Mouse (Mus musculus) retina, postnatal 7 days (tissue): ENCODE measurements around the gene Slc4a1.

Source experiments
- DNase-seq: peaks from one replicate; pipeline ENCODE4 v3.0.0-alpha.2; 2012; ENCODE audit warnings: low read depth, low spot score

Slc4a1 gene

GRCm38 (mm10) chr11:102375196-102376173 is 9.5 kb upstream of the Slc4a1 start:
- DNase-seq = no peak

DNA sequence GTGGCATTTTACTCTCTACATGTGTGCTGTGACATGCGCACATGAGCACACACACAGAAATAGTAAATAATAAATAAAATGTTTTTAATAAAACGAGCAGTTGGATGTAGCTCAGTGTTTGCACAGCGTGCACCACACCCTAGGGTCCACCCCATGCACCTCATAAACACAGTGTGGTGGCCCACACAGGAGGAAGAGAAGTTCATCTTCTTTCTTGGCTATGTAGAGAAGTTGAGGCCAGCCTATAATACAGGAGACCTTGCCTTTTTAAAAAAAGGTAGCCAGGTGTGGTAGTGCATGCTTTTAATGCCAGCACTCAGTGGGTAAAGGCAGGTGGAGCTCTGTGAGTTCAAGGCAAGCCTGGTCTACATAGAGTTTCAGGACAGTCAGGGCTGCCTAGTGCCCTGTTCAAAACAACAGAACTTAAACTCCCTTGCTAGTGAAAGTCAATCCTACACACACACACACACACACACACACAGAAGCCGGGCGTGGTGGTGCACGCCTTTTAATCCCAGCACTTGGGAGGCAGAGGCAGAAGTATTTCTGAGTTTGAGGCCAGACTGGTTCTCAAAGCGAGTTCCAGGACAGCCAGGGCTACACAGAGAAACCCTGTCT is 8.2 kb upstream of the Slc4a1 start:
- no peak for DNase-seq

DNA sequence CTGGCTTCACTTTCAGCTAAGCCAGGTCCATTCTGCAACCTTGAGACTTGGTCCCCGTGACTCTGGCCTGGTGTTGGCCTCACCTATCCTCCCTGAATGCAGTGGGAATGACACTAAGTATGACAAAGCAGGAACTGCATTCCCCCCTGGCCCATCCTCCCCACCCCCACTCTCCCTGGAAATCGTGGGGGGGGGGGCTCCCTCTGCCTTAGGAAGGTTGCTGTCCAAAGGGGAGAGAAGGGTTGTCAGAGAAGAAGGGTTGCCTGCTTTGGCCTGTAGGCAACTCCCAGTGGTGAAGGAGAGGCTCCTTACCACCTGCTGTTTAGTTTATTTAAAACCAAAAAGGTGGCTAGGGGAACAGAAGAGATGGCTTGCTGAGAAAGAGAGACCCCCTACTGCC is 7.6 kb upstream of the Slc4a1 start:
- DNase-seq = no peak

DNA sequence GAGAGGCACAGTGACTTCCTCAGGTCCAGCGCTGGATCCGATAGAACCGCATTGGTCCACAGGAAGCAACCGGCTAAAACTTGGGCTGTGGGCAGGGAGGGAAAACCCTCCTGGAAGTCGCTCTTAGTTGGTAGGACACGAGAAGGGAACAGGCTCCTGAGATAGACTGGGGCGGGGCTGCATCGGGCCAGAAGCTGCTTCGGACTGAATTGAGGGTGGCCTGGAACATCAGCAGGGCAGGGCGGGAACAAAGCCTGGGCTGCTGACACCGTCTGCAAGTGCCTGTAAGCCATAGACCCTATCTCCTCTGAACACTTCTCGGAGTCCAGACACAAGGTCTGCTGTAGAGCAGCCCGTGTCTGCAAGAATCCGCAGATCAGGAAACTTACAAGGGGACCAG is 6.9 kb upstream of the Slc4a1 start:
- no peak for DNase-seq

GRCm38 (mm10) chr11:102371926-102372685 is 6.1 kb upstream of the Slc4a1 start:
- no peak for DNase-seq

DNA sequence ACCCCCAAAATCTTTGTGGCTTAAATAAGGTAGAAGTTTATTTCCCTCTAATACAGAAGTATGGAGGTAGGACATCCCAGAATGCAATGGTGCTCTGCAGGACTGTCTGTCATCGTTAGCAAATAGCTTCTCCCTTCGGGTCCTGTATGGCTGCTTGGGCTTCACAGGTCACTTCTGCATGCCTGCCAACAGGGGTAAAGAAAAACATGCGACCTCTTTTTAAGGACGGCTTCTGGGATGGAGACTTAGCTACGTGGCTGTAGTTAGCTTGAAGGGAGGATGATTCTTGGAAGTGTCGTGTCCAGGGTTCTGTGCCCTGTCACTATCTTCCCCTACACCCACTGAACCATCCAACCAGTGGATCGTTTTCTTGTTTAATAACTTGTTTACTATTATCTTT is 4.3 kb upstream of the Slc4a1 start:
- no peak for DNase-seq

DNA sequence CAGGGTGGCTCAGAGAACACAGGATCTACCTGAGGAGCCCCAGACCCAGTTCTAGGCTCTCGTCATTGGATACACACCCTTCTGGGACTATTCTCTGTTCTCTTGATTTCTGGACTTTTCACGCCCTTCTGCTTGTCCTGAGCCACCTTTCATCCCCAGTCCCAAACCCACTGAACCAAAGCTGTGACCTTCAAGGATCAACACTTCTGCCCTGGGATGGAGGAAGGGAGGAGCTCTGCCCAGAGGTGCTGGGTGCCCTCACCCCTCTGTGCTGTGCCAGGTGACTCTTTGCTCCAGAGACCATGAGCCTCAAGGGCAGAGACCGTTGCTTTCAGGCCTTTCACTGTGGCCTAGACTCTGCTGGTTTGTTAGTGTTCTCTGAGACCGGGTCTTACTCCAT is 3.3 kb upstream of the Slc4a1 start:
- DNase-seq = no peak

- DNase-seq = no peak
Observed at GRCm38 (mm10) chr11:102368347-102368746, 2.3 kb upstream of the Slc4a1 start.

DNA sequence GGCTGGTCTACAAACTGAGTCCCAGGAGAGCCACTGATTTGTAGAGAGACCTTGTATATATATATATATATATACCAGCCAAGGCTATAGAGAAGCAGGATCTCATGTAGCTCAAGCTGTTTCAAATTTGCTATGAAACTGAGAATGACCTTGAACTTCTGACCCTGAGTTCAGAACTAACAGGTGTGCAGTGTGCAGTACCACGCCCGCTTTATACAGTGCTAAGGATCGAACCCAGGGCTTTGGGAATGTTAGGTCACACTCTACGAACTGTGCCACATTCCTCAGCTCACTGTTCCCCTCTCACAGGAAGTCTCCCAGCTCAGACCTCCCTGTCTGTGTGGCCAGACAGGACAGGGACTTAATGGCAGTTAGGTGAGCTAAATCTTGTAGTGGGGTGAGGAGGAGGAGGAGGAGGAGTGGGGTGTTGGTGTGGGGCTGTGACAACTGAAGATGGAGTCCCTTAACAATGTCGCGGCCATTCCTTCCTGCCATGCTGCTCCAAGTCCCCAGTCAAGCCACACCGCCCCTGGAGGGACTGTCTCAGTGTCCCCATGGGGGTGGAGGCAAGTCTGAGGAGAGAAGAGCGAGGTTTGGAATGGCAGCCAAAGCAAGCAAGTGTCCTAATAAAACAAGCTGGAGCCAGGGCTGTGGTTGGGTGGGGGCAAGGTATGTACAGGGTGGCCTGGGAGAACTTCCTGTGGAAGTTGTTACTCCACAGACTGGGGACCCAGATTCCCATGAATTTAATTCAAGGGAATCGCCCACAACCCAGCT is 1.7 kb upstream of the Slc4a1 start:
- DNase-seq = no peak

DNA sequence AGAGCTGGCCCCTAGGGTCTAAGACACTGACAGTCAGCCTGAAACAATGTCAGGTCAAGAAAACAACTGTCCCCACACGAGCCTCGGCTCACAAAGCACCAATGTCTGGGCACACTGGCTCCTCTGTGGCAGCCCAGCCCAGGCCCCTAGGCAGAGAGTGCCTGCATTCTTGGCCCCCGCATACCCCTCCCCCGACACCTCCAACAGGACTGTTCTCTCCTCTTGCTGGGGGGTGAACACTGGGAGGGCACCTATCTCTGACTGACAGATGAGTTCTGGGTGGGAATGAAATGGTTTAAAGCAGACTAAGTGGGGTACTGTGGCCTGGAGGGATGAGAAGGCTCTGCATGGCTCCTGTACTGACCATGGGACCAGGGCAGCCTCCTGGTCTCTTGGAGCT is 304 bp downstream of the Slc4a1 start:
- DNase-seq = no peak

- no peak for DNase-seq
Observed at GRCm38 (mm10) chr11:102364570-102365371, 1.2 kb downstream of the Slc4a1 start.

GRCm38 (mm10) chr11:102363623-102364022 is 2.4 kb downstream of the Slc4a1 start:
- no peak for DNase-seq

DNA sequence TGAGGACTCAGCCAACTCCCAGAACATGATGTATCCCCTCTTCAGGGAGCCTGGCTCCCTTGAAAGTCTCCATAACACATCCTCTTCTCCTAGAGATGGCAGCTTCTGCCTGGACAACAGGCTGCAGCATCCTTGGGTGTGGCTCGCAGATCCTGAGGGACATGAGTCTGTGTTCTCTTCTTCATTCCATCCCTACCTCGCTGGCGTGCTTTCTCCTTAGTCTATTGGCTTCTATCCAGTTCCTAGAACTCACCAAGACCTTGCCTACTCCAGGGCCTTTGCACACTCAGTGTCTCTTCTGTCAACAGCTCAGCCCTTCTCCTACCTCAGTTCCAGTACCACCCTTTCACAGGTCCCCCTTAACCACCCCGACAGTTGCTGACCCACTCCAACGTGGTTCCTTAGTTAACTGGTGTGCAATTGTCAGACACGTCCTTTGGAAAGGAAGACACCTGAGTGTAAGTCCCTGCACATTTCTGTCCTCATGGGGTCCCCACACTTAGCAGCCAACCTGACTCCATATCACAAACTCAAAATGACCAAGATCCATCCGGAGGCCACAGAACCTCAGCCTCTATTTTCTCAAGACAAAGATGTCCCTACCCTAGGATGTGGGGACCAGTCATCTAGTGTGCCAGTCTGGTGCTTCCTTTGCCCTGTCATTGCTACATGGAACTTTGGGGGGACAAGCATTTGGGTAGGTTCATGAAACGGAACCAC is 4.1 kb downstream of the Slc4a1 start:
- DNase-seq = no peak

GRCm38 (mm10) chr11:102358365-102358764 is 7.6 kb downstream of the Slc4a1 start:
- DNase-seq = no peak

DNA sequence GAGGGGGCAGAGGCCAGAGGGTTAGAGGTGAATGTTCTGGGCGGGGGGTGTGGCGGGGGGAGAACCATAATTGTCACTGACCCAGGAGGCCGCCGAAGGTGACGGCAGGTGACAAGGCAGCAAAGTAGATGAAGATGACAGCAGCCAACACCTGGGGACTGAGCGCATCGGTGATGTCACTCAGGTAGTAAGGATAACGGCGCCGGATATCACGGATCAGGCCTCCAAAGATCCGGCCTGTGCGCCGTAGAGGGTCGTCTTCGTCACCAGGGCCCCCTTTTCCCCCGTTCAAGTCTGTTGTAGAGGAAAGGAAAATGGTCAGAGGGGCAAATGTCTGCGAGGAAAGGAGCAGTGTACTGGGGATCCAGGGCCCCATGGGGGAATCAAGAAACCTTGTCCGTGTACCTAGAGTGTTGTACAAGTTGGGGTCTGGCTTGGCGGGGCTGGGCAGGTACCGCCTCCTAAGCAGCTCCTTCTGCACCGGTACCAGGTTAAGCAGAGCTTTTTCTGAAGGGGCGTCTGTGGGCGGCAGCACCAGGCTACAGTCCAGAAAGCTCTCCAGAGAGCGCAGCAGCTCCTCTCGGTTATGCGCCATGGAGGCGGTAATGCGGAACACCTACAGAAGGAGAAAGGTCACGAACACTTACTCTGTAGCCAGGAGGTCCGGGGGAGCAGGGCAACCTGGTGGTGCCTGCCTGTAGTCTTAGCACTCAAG is 9.2 kb downstream of the Slc4a1 start:
- DNase-seq = no peak

DNA sequence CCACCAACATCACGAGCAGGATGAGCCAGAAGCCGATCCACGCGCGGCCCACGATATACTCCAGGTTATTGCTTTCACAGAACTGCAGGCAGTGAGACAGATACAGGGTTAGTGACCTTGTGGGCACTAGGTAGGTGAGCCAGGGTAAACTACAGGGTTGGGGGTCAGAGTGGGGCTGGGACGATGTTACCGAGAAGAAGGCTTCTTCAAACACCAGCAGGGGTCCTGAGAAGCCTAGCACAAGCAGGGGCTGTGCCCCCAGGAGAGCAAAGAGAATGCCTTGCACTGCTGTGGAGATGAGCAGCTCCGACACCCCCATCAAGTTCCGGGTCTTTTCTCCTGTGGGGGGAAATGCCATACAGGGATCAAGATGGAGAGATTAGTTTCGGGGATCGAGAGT is 9.8 kb downstream of the Slc4a1 start:
- no peak for DNase-seq

- DNase-seq = no peak
Observed at GRCm38 (mm10) chr11:102355501-102355900, 10.5 kb downstream of the Slc4a1 start.

GRCm38 (mm10) chr11:102353021-102353431 is 13.0 kb downstream of the Slc4a1 start:
- DNase-seq = no peak

GRCm38 (mm10) chr11:102352378-102352777 is 13.6 kb downstream of the Slc4a1 start:
- no peak for DNase-seq
